Mouse (Mus musculus) myocyte (in vitro differentiated cells): ENCODE data around the gene Syt2.

Experiments
- E2F4 ChIP-seq: IDR thresholded peaks from one replicate; pipeline ENCODE4 v1.6.1; 2011; ENCODE audit warnings: mild to moderate bottlenecking, control low read depth, moderate library complexity; ENCODE audit not compliant: insufficient read depth
- MAX ChIP-seq: IDR thresholded peaks from one replicate; pipeline ENCODE4 v1.6.1; 2011; ENCODE audit warnings: low read depth, mild to moderate bottlenecking, control low read depth
- MYOD1 ChIP-seq, 3 experiments: IDR thresholded peaks; one replicate each; pipeline ENCODE4 v1.6.1; 2011; ENCODE audit warnings: control low read depth in 2 of 3, low read depth in 2 of 3, mild to moderate bottlenecking in 2 of 3, moderate library complexity in 1 of 3; ENCODE audit not compliant: insufficient read length in 2 of 3, control insufficient read depth in 1 of 3
- MYOG ChIP-seq, 3 experiments: IDR thresholded peaks; one replicate each; pipeline ENCODE4 v1.6.1; 2011; ENCODE audit warnings: control low read depth in 2 of 3, low read depth in 2 of 3, mild to moderate bottlenecking in 2 of 3; ENCODE audit not compliant: insufficient read length in 2 of 3, control insufficient read depth in 1 of 3, insufficient read depth in 1 of 3
- POLR2A ChIP-seq: IDR thresholded peaks from one replicate; pipeline ENCODE4 v1.6.1; 2011; ENCODE audit warnings: low read depth, mild to moderate bottlenecking, control low read depth, moderate library complexity; ENCODE audit not compliant: insufficient read length
- POLR2AphosphoS2 ChIP-seq: IDR thresholded peaks from one replicate; pipeline ENCODE4 v1.6.1; 2011; ENCODE audit warnings: low read depth, control low read depth; ENCODE audit not compliant: insufficient read length
- TCF12 ChIP-seq: IDR thresholded peaks from one replicate; pipeline ENCODE4 v1.6.1; 2011; ENCODE audit warnings: mild to moderate bottlenecking, control low read depth; ENCODE audit not compliant: poor library complexity, insufficient read depth, severe bottlenecking
- USF1 ChIP-seq: IDR thresholded peaks from one replicate; pipeline ENCODE4 v1.6.1; 2011; ENCODE audit warnings: low read depth, mild to moderate bottlenecking, control low read depth, moderate library complexity

DNA sequence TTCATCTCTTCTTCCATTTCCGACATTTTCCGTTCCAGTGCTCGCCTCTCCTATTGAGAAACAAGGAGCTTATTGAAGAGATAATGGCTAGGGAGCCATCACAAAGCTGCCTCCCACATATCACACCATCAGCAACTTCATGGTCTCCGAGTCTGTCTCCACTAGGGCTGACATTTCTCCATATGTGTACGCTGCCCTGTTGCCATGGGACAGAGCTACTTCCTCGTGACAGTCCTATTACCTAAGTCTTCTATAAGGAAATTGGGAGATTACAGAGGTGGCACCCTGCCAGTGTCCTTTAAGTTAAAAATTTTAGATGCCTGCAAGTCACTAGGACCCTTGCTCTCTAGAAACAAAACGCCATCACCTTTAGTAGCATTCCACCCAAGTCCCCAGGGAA lies 125.5 kb downstream of the Syt2 start:
- TF ChIP-seq TCF12 = no peak
- no peak for TF ChIP-seq POLR2A
- no peak for TF ChIP-seq MYOG (IDR thresholded peaks at IDR 0.05; ENCODE audit: control insufficient read depth in 1 of 3, insufficient read depth in 1 of 3, insufficient read length in 2 of 3, low read depth in 2 of 3)
- TF ChIP-seq E2F4 = no peak
- no peak for TF ChIP-seq MAX
- no peak for TF ChIP-seq MYOD1 (IDR thresholded peaks at IDR 0.05; ENCODE audit: control insufficient read depth in 1 of 3, insufficient read length in 2 of 3, low read depth in 2 of 3)
- no peak for TF ChIP-seq POLR2AphosphoS2
- TF ChIP-seq USF1 = no peak
